Mouse (Mus musculus): ENCODE results near the gene Scn8a. TPM values are rescaled to one million over a fixed set of nuclear protein-coding genes. Genes with fewer than 3 reads are reported as not detected.

The Scn8a gene
- polyA plus RNA-seq, 1 experiment from 2014 or later = 18.2 TPM

GRCm38 (mm10) chr15:101077813-101078730 is 208.4 kb downstream of the Scn8a start, which contains the start of gene Fignl2:
Gene Fignl2 (minus strand): TSS chr15:101078567.
- Histone ChIP-seq H3K36me3 (no peaks in the 10 kb centered on the region), H3K4me3 (peak within 1 kb of the TSS; percentile 75), H3K4me2 (peak within 1 kb of the TSS; percentile 72), H3K9me3 (no peaks in the 10 kb centered on the region), H3K4me1 (replicated peaks) (peaks cover 76% of the 10 kb centered on the region), H3K27ac (replicated peaks) (peak within 1 kb of the TSS; percentile 94), H3K27me3 (no peaks in the 10 kb centered on the region), H3K9ac (peak within 1 kb of the TSS; percentile 95)
- under 1% methylated on average over 82 of the region's 96 CpGs for WGBS
- ATAC-seq (ENCODE audit: low read depth) = peak; percentile 4; the same call in 1 of the 2 replicates

- H3K27me3 ChIP-seq = no peaks in the 10 kb centered on the region
- peak; percentile 28 for ATAC-seq (ENCODE audit: low read depth)
- peak overlapping the region; percentile 75 for H3K4me3 ChIP-seq
- H3K4me1 ChIP-seq (replicated peaks) = peaks cover 69% of the 10 kb centered on the region
- no peaks in the 10 kb centered on the region for H3K9me3 ChIP-seq
- 1% methylated on average over 30 of the region's 30 CpGs for WGBS
- H3K36me3 ChIP-seq = no peaks in the 10 kb centered on the region
- peak overlapping the region; percentile 95 for H3K9ac ChIP-seq
- H3K27ac ChIP-seq (replicated peaks) = peak overlapping the region; percentile 94
- H3K4me2 ChIP-seq = peak overlapping the region; percentile 72
Observed at GRCm38 (mm10) chr15:101078731-101079156, 209.1 kb downstream of the Scn8a start.

GRCm38 (mm10) chr15:101080031-101080520 is 210.4 kb downstream of the Scn8a start:
- 76% methylated on average over 9 of the region's 9 CpGs for WGBS
- Histone ChIP-seq H3K9ac (no peak overlapping the region), H3K36me3 (no peaks in the 10 kb centered on the region)

DNA sequence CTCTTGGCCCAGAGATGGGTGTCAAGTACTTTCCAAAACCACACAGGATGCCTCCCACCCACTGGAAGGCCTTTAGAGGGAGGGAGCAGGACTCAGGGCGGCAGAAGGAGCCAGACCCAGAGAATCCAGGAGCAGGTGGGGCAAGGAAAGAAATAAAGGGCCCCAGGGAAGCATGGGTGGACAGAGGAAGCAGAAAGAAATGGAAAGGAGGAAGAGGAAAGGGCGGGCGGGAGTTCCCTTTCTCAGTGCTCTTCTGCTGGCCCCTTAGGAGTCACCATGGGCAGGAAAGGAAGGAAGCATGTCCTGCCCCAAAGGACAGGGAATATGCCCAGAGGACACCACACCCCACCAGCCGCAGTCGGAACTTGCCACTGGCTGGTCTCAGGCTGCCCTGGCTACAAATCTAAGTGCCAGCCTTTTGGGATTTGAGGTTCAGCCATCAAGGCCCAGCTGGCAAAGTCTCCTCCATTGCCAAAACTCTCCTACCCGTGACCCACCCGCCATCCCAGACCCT is 211.4 kb downstream of the Scn8a start:
- no peak for ATAC-seq (ENCODE audit: low read depth)
- H3K4me3 ChIP-seq = no peak overlapping the region
- H3K4me2 ChIP-seq = no peak overlapping the region
- H3K27ac ChIP-seq (replicated peaks) = no peak overlapping the region
- no peaks in the 10 kb centered on the region for H3K9me3 ChIP-seq
- no peaks in the 10 kb centered on the region for H3K36me3 ChIP-seq
- WGBS = 58% methylated on average over 7 of the region's 7 CpGs
- 0 out of 2 replicates have a peak, but pooled peaks cover under 1% of the 10 kb centered on the region for H3K27me3 ChIP-seq
- H3K4me1 ChIP-seq (replicated peaks) = peaks cover 48% of the 10 kb centered on the region
- no peak overlapping the region for H3K9ac ChIP-seq

More at GRCm38 (mm10) chr15:101080031-101080520, 210.4 kb downstream of the Scn8a start:
- no peaks in the 10 kb centered on the region for H3K9me3 ChIP-seq
- H3K27ac ChIP-seq (replicated peaks) = no peak overlapping the region
- no peaks in the 10 kb centered on the region for H3K27me3 ChIP-seq
- H3K4me3 ChIP-seq = no peak overlapping the region
- no peak overlapping the region for H3K4me2 ChIP-seq
- peaks cover 58% of the 10 kb centered on the region for H3K4me1 ChIP-seq (replicated peaks)
- ATAC-seq (ENCODE audit: low read depth) = no peak

GRCm38 (mm10) chr15:101082236-101082635 is 212.6 kb downstream of the Scn8a start:
- Histone ChIP-seq H3K9ac (no peak overlapping the region), H3K4me3 (no peak overlapping the region), H3K4me2 (no peak overlapping the region), H3K27me3 (0 out of 2 replicates have a peak, but pooled peaks cover 5% of the 10 kb centered on the region), H3K27ac (replicated peaks) (no peak overlapping the region), H3K4me1 (replicated peaks) (peaks cover 38% of the 10 kb centered on the region), H3K9me3 (no peaks in the 10 kb centered on the region), H3K36me3 (no peaks in the 10 kb centered on the region)
- ATAC-seq (ENCODE audit: low read depth) = no peak
- 54% methylated on average over 4 of the region's 4 CpGs for WGBS

GRCm38 (mm10) chr15:101084499-101084898 is 214.8 kb downstream of the Scn8a start:
- no peak overlapping the region for H3K4me3 ChIP-seq
- H3K27me3 ChIP-seq = 0 out of 2 replicates have a peak, but pooled peaks cover 5% of the 10 kb centered on the region
- no peak for ATAC-seq (ENCODE audit: low read depth)
- H3K36me3 ChIP-seq = no peaks in the 10 kb centered on the region
- no peak overlapping the region for H3K27ac ChIP-seq (replicated peaks)
- peaks cover 26% of the 10 kb centered on the region for H3K4me1 ChIP-seq (replicated peaks)
- 85% methylated on average over 10 of the region's 10 CpGs for WGBS
- H3K4me2 ChIP-seq = no peak overlapping the region
- H3K9me3 ChIP-seq = no peaks in the 10 kb centered on the region
- no peak overlapping the region for H3K9ac ChIP-seq

- H3K4me1 ChIP-seq (replicated peaks) = peaks cover 9% of the 10 kb centered on the region
- no peak overlapping the region for H3K4me3 ChIP-seq
- H3K27me3 ChIP-seq = 0 out of 2 replicates have a peak, but pooled peaks cover 5% of the 10 kb centered on the region
- no peak overlapping the region for H3K4me2 ChIP-seq
- ATAC-seq (ENCODE audit: low read depth) = no peak
- no peaks in the 10 kb centered on the region for H3K9me3 ChIP-seq
- H3K27ac ChIP-seq (replicated peaks) = no peak overlapping the region
- no peak overlapping the region for H3K9ac ChIP-seq
- WGBS = 74% methylated on average over 9 of the region's 9 CpGs
- no peaks in the 10 kb centered on the region for H3K36me3 ChIP-seq
Observed at GRCm38 (mm10) chr15:101086451-101086850, 216.8 kb downstream of the Scn8a start.

GRCm38 (mm10) chr15:101086956-101087355 is 217.3 kb downstream of the Scn8a start:
- Histone ChIP-seq H3K27me3 (0 out of 2 replicates have a peak, but pooled peaks cover 5% of the 10 kb centered on the region), H3K4me3 (no peak overlapping the region), H3K4me2 (no peak overlapping the region), H3K9ac (no peak overlapping the region), H3K36me3 (no peaks in the 10 kb centered on the region), H3K4me1 (replicated peaks) (peaks cover 10% of the 10 kb centered on the region), H3K27ac (replicated peaks) (no peak overlapping the region), H3K9me3 (no peaks in the 10 kb centered on the region)
- no peak for ATAC-seq (ENCODE audit: low read depth)
- WGBS = 63% methylated on average over 3 of the region's 3 CpGs

GRCm38 (mm10) chr15:101088291-101088690 is 218.6 kb downstream of the Scn8a start:
- H3K36me3 ChIP-seq = no peaks in the 10 kb centered on the region
- H3K9me3 ChIP-seq = no peaks in the 10 kb centered on the region
- H3K4me1 ChIP-seq (replicated peaks) = peaks cover 23% of the 10 kb centered on the region
- ATAC-seq (ENCODE audit: low read depth) = no peak
- no peak overlapping the region for H3K4me2 ChIP-seq
- H3K9ac ChIP-seq = no peak overlapping the region
- H3K27me3 ChIP-seq = 0 out of 2 replicates have a peak, but pooled peaks cover 5% of the 10 kb centered on the region
- 34% methylated on average over 4 of the region's 4 CpGs for WGBS
- H3K27ac ChIP-seq (replicated peaks) = no peak overlapping the region; the same call in 1 of the 2 replicates
- no peak overlapping the region for H3K4me3 ChIP-seq

GRCm38 (mm10) chr15:101091551-101091950 is 221.9 kb downstream of the Scn8a start:
- Histone ChIP-seq H3K9me3 (no peaks in the 10 kb centered on the region), H3K4me3 (no peak overlapping the region), H3K36me3 (no peaks in the 10 kb centered on the region), H3K27me3 (peaks cover 6% of the 10 kb centered on the region; the same call in 1 of the 2 replicates), H3K4me2 (no peak overlapping the region), H3K9ac (no peak overlapping the region), H3K4me1 (replicated peaks) (peaks cover 42% of the 10 kb centered on the region), H3K27ac (replicated peaks) (peak overlapping the region; percentile 85)
- no peak for ATAC-seq (ENCODE audit: low read depth)
- 94% methylated on average over 8 of the region's 8 CpGs for WGBS

GRCm38 (mm10) chr15:101092121-101092828 is 222.6 kb downstream of the Scn8a start:
- Histone ChIP-seq H3K9me3 (no peaks in the 10 kb centered on the region), H3K36me3 (no peaks in the 10 kb centered on the region), H3K27me3 (peaks cover 6% of the 10 kb centered on the region; the same call in 1 of the 2 replicates), H3K4me2 (peak overlapping the region; percentile 27), H3K27ac (replicated peaks) (peak overlapping the region; percentile 85), H3K9ac (0 out of 2 replicates have a peak overlapping the region, but pooled peaks have one; percentile 27), H3K4me1 (replicated peaks) (peaks cover 45% of the 10 kb centered on the region), H3K4me3 (no peak overlapping the region)
- WGBS = 22% methylated on average over 14 of the region's 14 CpGs
- peak; percentile 57 for ATAC-seq (ENCODE audit: low read depth)

Measured in neural tube, embryonic 13.5 days (tissue).